Mouse (Mus musculus) spleen, adult 2 months (tissue): ENCODE measurements around the gene Pdhb. TPM values are rescaled to one million over a fixed set of nuclear protein-coding genes. Genes with fewer than 3 reads are reported as not detected.

Experiments used
- DNase-seq, 2 experiments: peaks; one replicate each; pipeline versions ENCODE4 v3.0.0 to v3.0.0-alpha.2; 2012 to 2021; ENCODE audit warnings: low spot score in 2 of 2, low read depth in 1 of 2
- H3K27ac ChIP-seq: fragments of 200-500 bp; 2 replicates; pipeline ENCODE4 v1.5.1; 2012; ENCODE audit warnings: low read length, inconsistent platforms; ENCODE audit not compliant: insufficient read depth
- H3K27me3 ChIP-seq: fragments of 200-500 bp; 2 replicates; pipeline ENCODE4 v1.6.1; 2012; ENCODE audit warnings: mild to moderate bottlenecking, moderate library complexity, low read length, inconsistent platforms; ENCODE audit not compliant: control insufficient read depth, insufficient read depth
- H3K36me3 ChIP-seq: fragments of 200-500 bp; 2 replicates; pipeline ENCODE4 v1.6.1; 2012; ENCODE audit warnings: mild to moderate bottlenecking, low read length, inconsistent platforms; ENCODE audit not compliant: control insufficient read depth, insufficient read depth
- H3K4me1 ChIP-seq: fragments of 200-500 bp; 2 replicates; pipeline ENCODE4 v1.6.1; 2011; ENCODE audit warnings: inconsistent platforms; ENCODE audit not compliant: control insufficient read depth, insufficient read depth, insufficient read length
- H3K4me3 ChIP-seq: fragments of 200-500 bp; 2 replicates; pipeline ENCODE4 v1.5.1; 2011; ENCODE audit warnings: mild to moderate bottlenecking, inconsistent platforms; ENCODE audit not compliant: insufficient read depth, insufficient read length; ENCODE audit errors: extremely low read depth
- CTCF ChIP-seq: fragments of 200-500 bp; IDR thresholded peaks from 2 replicates; pipeline ENCODE4 v1.5.1; 2011; ENCODE audit warnings: mild to moderate bottlenecking, inconsistent platforms; ENCODE audit not compliant: insufficient read depth, insufficient read length, insufficient replicate concordance; ENCODE audit errors: extremely low read depth
- POLR2A ChIP-seq: fragments of 200-500 bp; IDR thresholded peaks from 2 replicates; pipeline ENCODE4 v1.6.1; 2011; ENCODE audit warnings: low read depth, low read length, inconsistent platforms
- WGBS: fragments of 180-500 bp; shearing (Covaris S2); methylation state at CpG from one replicate; pipeline ENCODE4 v1.1.7; 2018; 5-methylcytosine and 5-hydroxymethylcytosine counted together
- polyA plus RNA-seq: library from polyadenylated mRNA; depleted of rRNA; stranded (reverse); fragments of >200 nt; gene quantifications from 2 replicates; pipeline ENCODE4 v1.2.3, GENCODE M21; 2012

Pdhb gene
- polyA plus RNA-seq, 1 experiment, result 21.9 TPM

DNA sequence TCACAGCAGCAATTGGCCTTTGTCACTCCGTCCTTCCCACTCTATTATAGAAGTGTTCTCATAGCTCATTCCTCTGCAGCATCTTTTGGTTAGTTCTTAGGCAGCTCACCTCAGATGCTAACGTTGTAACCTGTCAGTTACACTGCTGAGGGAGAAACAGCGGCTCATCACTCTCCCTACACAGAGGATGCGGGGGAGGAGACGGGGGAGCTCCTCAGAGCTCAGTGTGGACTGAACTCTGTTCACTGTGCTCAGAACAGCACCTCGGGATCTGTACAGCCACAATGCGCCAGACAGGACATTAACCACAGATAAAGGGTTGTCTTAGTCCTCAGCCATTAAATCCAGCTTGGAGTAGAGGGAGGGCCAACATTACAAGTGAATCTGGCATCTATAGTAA, 8.4 kb downstream of the Pdhb start:
- no peaks in the 10 kb centered on the region for H3K27me3 ChIP-seq
- TF ChIP-seq CTCF (no peak), POLR2A (no peak)
- DNase-seq, result no peak
- H3K4me3 ChIP-seq, result no peak overlapping the region
- H3K27ac ChIP-seq, result no peak overlapping the region
- H3K4me1 ChIP-seq, result no peaks in the 10 kb centered on the region
- peaks cover 47% of the 10 kb centered on the region for H3K36me3 ChIP-seq
- WGBS, result 92% methylated on average over 7 of the region's 7 CpGs

DNA sequence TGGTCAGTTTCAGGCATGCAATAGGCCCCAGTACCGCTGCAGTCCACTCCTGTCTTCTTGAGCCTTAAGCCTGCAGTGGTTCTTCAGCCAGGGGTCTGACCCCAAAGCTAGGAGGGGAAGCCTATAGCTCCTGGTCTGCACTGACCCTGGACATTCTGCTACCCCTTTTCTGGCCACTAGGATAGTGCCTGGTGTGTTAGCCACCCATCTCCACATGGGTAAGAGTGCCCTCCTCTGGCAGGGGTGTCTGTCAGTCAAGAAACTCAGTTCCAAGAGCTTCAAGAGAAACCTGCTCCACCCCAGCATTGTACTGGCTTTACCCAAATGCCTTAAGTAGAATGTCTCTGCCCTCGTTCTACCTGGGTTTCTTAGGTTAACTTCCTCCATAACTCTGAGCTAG, 11.0 kb downstream of the Pdhb start:
- 84% methylated on average over 2 of the region's 2 CpGs for WGBS
- Histone ChIP-seq H3K4me1 (no peaks in the 10 kb centered on the region), H3K27ac (no peak overlapping the region), H3K36me3 (peaks cover 42% of the 10 kb centered on the region), H3K27me3 (no peaks in the 10 kb centered on the region), H3K4me3 (no peak overlapping the region)
- TF ChIP-seq POLR2A (no peak), CTCF (peak; percentile 20; the same call in 1 of the 2 replicates)
- peak in 1 of 2 experiments; percentile 54 for DNase-seq

DNA sequence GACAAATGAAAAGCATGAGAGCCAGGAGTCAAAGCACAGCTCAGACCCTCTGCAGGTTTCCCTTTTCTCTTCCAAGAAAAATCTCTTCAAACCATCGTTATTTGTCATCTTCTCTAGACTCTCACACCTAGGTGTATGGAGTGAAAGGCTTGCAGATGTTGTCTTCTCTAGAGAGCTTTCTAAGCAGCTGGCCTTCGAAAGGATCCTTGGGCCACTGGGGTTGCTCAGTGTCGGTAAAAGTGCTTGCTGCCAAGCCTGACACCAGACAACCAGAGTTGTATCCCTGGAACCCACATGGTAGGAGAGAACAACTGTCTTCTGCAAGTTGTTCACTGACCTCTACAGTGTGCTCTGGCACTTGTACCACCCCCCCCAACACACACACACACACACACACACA, 13.7 kb downstream of the Pdhb start:
- H3K4me3 ChIP-seq, result no peak overlapping the region
- DNase-seq, result no peak
- WGBS, result 94% methylated on average over 3 of the region's 3 CpGs
- H3K4me1 ChIP-seq, result no peaks in the 10 kb centered on the region
- H3K27ac ChIP-seq, result no peak overlapping the region
- TF ChIP-seq POLR2A (no peak), CTCF (no peak)
- H3K27me3 ChIP-seq, result no peaks in the 10 kb centered on the region
- H3K36me3 ChIP-seq, result peaks cover 39% of the 10 kb centered on the region

DNA sequence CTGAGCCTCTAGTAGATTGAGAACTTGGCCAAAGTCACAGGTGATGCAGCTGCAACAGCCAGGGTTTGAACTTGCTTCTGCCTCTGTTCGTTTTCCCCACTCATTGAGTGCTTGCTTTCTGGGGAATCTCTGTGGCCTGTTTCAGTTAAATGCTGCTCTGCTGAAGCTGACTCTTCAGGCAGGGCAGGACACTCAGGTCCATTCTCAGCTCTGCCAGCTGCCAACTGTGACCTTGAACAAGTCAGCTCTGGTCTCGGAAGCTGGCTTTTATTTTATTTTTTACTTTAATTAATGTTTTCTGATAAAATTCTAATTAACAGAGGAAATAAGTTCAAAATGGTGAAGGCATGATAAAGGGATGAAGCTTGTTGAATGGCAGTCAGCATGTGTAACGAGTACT, 14.1 kb downstream of the Pdhb start:
- Histone ChIP-seq H3K4me3 (no peak overlapping the region), H3K27me3 (no peaks in the 10 kb centered on the region), H3K27ac (no peak overlapping the region), H3K4me1 (no peaks in the 10 kb centered on the region), H3K36me3 (peaks cover 38% of the 10 kb centered on the region)
- TF ChIP-seq POLR2A (no peak), CTCF (no peak)
- WGBS, result 87% methylated on average over 3 of the region's 3 CpGs
- no peak for DNase-seq

DNA sequence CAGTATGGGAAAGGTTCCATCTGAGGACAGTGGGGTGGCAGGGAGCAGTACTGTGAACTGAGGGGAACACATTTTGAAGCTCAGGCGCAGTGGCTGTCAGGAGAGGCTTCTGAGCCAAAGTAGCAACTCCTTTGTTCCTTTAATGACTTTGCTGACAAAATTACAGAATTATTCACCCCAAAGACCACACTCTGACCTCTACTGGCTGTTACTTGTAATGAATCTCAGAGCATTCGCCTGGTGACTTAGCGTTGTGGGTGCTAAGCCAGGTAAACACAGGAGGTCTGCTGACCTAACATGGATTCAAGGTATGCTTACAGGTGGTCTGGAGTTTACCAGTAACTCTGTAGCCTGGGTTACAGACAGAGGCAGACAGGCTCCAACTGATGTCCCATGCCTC, 15.9 kb downstream of the Pdhb start:
- H3K27me3 ChIP-seq, result no peaks in the 10 kb centered on the region
- H3K4me1 ChIP-seq, result no peaks in the 10 kb centered on the region
- 60% methylated on average over 3 of the region's 3 CpGs for WGBS
- no peak overlapping the region for H3K27ac ChIP-seq
- 0 out of 2 replicates have a peak, but pooled peaks have one; percentile 1 for TF ChIP-seq CTCF
- no peak for TF ChIP-seq POLR2A
- no peak overlapping the region for H3K4me3 ChIP-seq
- DNase-seq, result no peak
- peaks cover 39% of the 10 kb centered on the region for H3K36me3 ChIP-seq

DNA sequence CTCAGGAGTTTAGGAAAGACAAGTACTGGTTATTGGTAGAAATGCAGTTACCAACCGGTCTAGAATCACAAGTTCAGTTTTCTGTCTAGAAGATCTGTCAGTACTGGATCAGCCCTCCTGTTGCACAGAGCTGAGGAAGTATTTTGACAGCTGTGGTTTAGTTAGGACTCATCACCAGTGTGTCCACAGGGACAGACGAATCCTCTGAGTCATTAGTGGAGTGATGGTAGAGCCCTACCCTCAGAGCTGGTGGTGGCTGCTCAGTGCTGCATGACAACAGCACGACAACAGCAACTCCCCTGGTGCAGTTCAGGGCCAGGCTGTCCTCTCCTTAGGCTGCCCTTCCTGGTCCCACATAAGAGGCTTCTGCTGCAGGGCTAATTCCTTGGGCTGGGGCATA, 18.8 kb downstream of the Pdhb start:
- Histone ChIP-seq H3K27me3 (no peaks in the 10 kb centered on the region), H3K4me3 (no peak overlapping the region), H3K4me1 (no peaks in the 10 kb centered on the region), H3K36me3 (peaks cover 51% of the 10 kb centered on the region), H3K27ac (no peak overlapping the region)
- DNase-seq, result no peak
- TF ChIP-seq CTCF (no peak), POLR2A (no peak)
- WGBS, result 64% methylated on average over 3 of the region's 3 CpGs

DNA sequence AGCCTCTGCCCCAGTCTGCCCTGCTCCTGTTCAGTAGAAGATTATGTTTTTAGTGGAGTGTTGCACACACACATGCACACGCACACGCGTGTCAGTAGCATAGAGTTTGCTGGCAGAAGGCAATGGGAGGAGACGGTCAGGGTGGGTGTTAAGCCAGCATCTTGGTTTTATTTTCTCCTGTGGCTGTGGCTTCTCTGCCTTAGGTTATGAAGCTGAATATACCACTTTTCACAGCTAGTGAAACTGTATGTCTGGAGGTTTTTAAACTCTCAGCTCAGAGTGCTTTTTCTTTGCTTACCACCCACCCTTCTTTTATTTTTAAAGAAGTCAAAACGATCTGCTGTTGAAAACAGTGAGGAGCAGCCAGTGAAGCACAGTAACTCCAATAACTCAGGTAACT, 21.1 kb downstream of the Pdhb start:
- WGBS, result 90% methylated on average over 5 of the region's 5 CpGs
- H3K4me1 ChIP-seq, result no peaks in the 10 kb centered on the region
- H3K4me3 ChIP-seq, result no peak overlapping the region
- no peak overlapping the region for H3K27ac ChIP-seq
- DNase-seq, result no peak
- TF ChIP-seq CTCF, result no peak
- TF ChIP-seq POLR2A, result no peak
- no peaks in the 10 kb centered on the region for H3K27me3 ChIP-seq
- H3K36me3 ChIP-seq, result peaks cover 54% of the 10 kb centered on the region
